Mouse (Mus musculus): ENCODE data around the gene Smoc1. TPM values are rescaled to one million over a fixed set of nuclear protein-coding genes. Genes with fewer than 3 reads are reported as not detected.

Smoc1 gene
- polyA plus RNA-seq, 1 experiment from 2014 or later, result 0.63 TPM

DNA sequence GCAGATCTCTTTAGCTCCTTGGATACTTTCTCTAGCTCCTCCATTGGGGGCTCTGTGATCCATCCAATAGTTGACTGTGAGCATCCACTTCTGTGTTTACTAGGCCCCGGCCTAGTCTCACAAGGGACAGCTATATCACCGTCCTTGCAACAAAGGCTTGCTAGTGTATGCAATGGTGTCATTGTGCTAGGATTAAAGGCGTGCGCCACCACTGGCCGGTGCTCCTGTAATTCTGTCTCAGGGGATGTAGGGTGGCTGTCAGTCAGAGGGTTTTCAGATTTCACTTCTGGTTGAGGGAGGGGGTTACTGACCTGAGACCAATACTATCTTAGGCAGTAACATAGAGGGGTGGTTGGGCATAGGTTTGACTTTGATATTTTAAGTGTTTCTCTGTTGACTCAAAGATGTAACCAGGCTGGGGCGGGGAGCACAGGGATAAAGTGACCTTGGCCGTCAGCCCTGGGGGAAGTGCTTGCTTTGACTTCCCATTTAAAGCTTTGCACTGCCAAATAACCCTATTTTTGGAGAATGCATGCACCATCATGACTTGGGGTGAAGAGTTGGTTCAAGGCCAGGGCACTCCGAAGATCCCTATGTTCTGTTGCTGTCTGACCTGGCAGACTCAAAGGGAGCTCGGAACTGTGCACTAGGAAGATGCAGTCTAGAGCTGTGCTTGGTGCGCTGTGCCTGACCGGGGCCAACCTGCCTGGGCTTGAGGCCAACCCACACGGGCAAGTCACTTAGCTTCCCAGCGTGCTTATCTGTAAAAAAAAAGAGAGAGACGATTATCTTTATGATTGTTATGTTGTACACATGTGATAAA, 80.9 kb downstream of the Smoc1 start:
- no peaks in the 10 kb centered on the region for H3K36me3 ChIP-seq (ENCODE audit: insufficient read depth)
- 69% methylated on average over 14 of the region's 14 CpGs for WGBS
- H3K4me3 ChIP-seq (ENCODE audit: low read depth, low read length), result no peak overlapping the region
- no peak overlapping the region for H3K4me2 ChIP-seq
- H3K27me3 ChIP-seq (ENCODE audit: insufficient read depth, low read length), result no peaks in the 10 kb centered on the region
- ATAC-seq (ENCODE audit: insufficient read depth) (no peak), DNase-seq (no peak)
- peaks cover 7% of the 10 kb centered on the region; the same call in 1 of the 2 replicates for H3K4me1 ChIP-seq (ENCODE audit: insufficient read depth)
- TF ChIP-seq CTCF (IDR thresholded peaks at IDR 0.05; ENCODE audit: low read depth), result no peak
- no peaks in the 10 kb centered on the region for H3K9me3 ChIP-seq (ENCODE audit: low read depth, low read length)
- H3K9ac ChIP-seq, result no peak overlapping the region
- no peak overlapping the region for H3K27ac ChIP-seq (ENCODE audit: low read depth)

DNA sequence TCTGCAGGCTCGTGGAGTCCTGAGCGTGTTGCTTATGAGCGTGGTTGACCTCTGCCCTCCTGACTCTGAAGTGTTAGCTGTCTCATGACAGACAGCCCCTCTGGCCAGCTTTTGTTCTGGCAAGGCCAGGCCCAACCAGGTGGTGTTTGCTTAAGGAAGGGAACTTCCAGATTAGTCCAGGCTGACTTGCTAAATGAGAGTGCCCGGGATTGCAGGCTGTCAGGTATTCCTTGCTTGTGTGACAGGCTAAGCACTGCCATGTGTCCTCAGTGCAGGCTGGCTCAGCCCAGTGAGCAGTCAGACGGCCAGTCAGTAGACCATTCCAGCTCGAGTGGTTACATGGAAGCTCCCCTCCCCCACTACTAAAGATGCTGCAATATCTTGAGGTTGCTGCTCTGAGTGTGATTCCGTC, 82.0 kb downstream of the Smoc1 start:
- peak; percentile 41 for DNase-seq
- WGBS, result 12% methylated on average over 7 of the region's 7 CpGs

DNA sequence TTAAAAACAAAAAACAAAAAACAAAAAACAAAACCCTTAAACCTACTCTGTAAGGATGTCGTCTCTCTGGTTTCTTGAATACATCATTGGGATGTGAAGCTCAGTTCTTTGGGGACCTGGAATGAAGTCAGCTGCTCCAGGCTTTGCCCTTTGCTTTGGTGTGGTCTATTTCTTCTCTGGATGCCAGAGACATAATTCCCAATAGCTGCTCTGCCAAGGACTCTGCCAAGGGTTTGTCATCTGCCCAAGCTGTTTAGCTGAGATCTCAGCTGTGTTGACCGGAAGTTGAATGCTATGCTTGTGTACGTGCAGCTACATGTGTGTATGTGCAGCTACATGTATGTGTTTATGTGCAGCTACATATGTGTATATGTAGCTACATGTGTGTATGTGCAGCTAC, 83.4 kb downstream of the Smoc1 start:
- H3K27ac ChIP-seq (ENCODE audit: low read depth), result no peak overlapping the region
- H3K4me3 ChIP-seq (ENCODE audit: low read depth, low read length), result no peak overlapping the region
- TF ChIP-seq CTCF (IDR thresholded peaks at IDR 0.05; ENCODE audit: low read depth), result no peak
- H3K27me3 ChIP-seq (ENCODE audit: insufficient read depth, low read length), result no peaks in the 10 kb centered on the region
- H3K4me2 ChIP-seq, result no peak overlapping the region
- H3K9me3 ChIP-seq (ENCODE audit: low read depth, low read length), result no peaks in the 10 kb centered on the region
- peaks cover 7% of the 10 kb centered on the region; the same call in 1 of the 2 replicates for H3K4me1 ChIP-seq (ENCODE audit: insufficient read depth)
- H3K36me3 ChIP-seq (ENCODE audit: insufficient read depth), result no peaks in the 10 kb centered on the region
- H3K9ac ChIP-seq, result no peak overlapping the region
- ATAC-seq (ENCODE audit: insufficient read depth) (no peak), DNase-seq (no peak)
- 94% methylated on average over 3 of the region's 3 CpGs for WGBS

More for the DNA sequence above, 82.0 kb downstream of the Smoc1 start:
- TF ChIP-seq CTCF (IDR thresholded peaks at IDR 0.05; ENCODE audit: low read depth), result no peak
- H3K4me2 ChIP-seq, result no peak overlapping the region
- H3K9me3 ChIP-seq (ENCODE audit: low read depth, low read length), result no peaks in the 10 kb centered on the region
- peak; percentile 56; the same call in 1 of the 2 replicates for ATAC-seq (ENCODE audit: insufficient read depth)
- H3K4me3 ChIP-seq (ENCODE audit: low read depth, low read length), result no peak overlapping the region
- H3K27me3 ChIP-seq (ENCODE audit: insufficient read depth, low read length), result no peaks in the 10 kb centered on the region
- H3K4me1 ChIP-seq (ENCODE audit: insufficient read depth), result peaks cover 7% of the 10 kb centered on the region; the same call in 1 of the 2 replicates
- no peaks in the 10 kb centered on the region for H3K36me3 ChIP-seq (ENCODE audit: insufficient read depth)
- H3K27ac ChIP-seq (ENCODE audit: low read depth), result no peak overlapping the region
- no peak overlapping the region for H3K9ac ChIP-seq

DNA sequence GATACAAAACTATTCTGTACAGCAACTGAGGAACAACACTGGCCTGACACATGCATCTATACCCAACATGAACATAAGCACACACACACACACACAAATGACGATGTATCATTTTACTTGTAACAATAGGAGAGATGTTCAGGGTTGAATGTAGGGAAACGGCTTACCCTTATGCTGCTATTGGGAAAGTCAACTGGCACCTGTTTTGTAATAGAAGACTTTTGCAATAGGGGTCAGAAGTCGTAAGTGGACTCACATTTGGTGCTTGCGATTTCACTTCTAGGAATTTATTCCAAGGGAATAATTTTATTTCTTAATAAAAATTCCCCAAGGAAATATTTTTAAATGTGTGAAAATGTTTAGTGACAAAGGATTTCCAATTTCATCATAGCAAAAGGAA, 85.7 kb downstream of the Smoc1 start:
- DNase-seq (no peak), ATAC-seq (ENCODE audit: insufficient read depth) (no peak)
- Histone ChIP-seq H3K4me3 (ENCODE audit: low read depth, low read length) (no peak overlapping the region), H3K9me3 (ENCODE audit: low read depth, low read length) (no peaks in the 10 kb centered on the region), H3K4me1 (ENCODE audit: insufficient read depth) (peaks cover 7% of the 10 kb centered on the region; the same call in 1 of the 2 replicates), H3K27me3 (ENCODE audit: insufficient read depth, low read length) (no peaks in the 10 kb centered on the region), H3K4me2 (no peak overlapping the region), H3K36me3 (ENCODE audit: insufficient read depth) (no peaks in the 10 kb centered on the region), H3K9ac (no peak overlapping the region), H3K27ac (ENCODE audit: low read depth) (no peak overlapping the region)
- TF ChIP-seq CTCF (IDR thresholded peaks at IDR 0.05; ENCODE audit: low read depth), result no peak
- 88% methylated on average over 4 of the region's 4 CpGs for WGBS

DNA sequence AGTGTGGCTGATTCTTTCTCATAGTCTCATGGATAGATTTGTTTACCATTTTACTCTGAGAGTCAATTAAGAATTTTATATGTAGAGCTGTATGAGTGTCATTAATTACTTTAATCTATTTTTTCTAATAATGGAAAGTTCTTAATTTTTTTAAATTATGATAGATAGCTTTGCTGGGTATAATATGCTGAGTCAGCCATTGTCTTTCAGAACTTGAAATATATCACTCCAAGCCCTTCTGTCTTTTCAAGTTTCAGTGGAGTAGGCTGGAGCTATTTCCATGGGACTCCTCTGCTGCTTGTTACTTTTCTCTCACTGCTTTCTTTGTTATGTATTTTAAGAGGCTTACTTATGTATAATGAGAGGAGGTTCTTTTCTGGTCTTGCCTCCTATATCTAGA, 93.7 kb downstream of the Smoc1 start:
- no peak for TF ChIP-seq CTCF (IDR thresholded peaks at IDR 0.05; ENCODE audit: low read depth)
- Histone ChIP-seq H3K9ac (no peak overlapping the region), H3K9me3 (ENCODE audit: low read depth, low read length) (0 out of 2 replicates have a peak, but pooled peaks cover 4% of the 10 kb centered on the region), H3K4me2 (no peak overlapping the region), H3K36me3 (ENCODE audit: insufficient read depth) (no peaks in the 10 kb centered on the region), H3K27me3 (ENCODE audit: insufficient read depth, low read length) (no peaks in the 10 kb centered on the region), H3K4me3 (ENCODE audit: low read depth, low read length) (no peak overlapping the region), H3K27ac (ENCODE audit: low read depth) (no peak overlapping the region), H3K4me1 (ENCODE audit: insufficient read depth) (no peaks in the 10 kb centered on the region)
- ATAC-seq (ENCODE audit: insufficient read depth) (no peak), DNase-seq (no peak)

DNA sequence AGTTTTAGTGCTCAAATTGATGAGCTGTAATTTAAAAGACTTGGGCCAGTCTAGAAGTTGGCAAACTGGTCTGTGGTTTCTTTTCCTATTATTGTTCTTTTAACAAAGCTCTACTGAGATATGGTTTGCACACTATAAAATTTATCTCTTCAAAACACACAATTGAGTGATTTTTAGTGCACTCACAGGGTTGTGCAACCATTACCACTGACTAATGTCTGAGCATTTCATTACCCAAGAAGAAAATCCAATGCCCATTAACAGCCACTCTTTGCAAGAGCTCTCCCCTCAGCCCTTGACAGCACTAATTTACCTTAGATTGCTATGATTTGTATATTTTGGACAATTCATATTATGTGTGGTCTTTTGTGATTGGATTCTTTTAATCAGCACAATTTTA, 97.2 kb downstream of the Smoc1 start:
- no peaks in the 10 kb centered on the region for H3K36me3 ChIP-seq (ENCODE audit: insufficient read depth)
- H3K4me3 ChIP-seq (ENCODE audit: low read depth, low read length), result no peak overlapping the region
- DNase-seq (no peak), ATAC-seq (ENCODE audit: insufficient read depth) (no peak)
- no peak overlapping the region for H3K4me2 ChIP-seq
- H3K9ac ChIP-seq, result no peak overlapping the region
- H3K9me3 ChIP-seq (ENCODE audit: low read depth, low read length), result 0 out of 2 replicates have a peak, but pooled peaks cover 4% of the 10 kb centered on the region
- no peaks in the 10 kb centered on the region for H3K27me3 ChIP-seq (ENCODE audit: insufficient read depth, low read length)
- no peak for TF ChIP-seq CTCF (IDR thresholded peaks at IDR 0.05; ENCODE audit: low read depth)
- H3K4me1 ChIP-seq (ENCODE audit: insufficient read depth), result no peaks in the 10 kb centered on the region
- H3K27ac ChIP-seq (ENCODE audit: low read depth), result no peak overlapping the region

DNA sequence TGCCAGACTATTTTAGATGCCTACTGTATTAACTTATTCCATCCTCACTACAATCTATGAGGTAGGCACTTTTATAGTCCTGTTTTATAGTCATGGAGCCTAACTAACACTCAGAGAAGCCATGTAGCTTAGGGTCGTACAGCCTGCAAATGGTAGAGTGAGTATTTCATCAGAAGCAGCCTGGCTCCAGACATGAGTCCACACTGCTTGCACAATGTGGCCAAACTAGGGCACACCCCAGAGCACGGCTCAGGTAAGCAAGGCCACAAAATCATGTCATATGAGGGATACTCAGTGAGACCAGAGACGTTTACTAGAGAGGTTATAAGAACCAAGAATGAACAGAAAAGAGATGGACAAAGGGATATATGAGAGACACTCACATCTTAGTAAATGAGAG, 100.2 kb downstream of the Smoc1 start:
- Histone ChIP-seq H3K9ac (no peak overlapping the region), H3K4me1 (ENCODE audit: insufficient read depth) (no peaks in the 10 kb centered on the region), H3K36me3 (ENCODE audit: insufficient read depth) (no peaks in the 10 kb centered on the region), H3K4me2 (no peak overlapping the region), H3K4me3 (ENCODE audit: low read depth, low read length) (no peak overlapping the region), H3K27me3 (ENCODE audit: insufficient read depth, low read length) (no peaks in the 10 kb centered on the region), H3K27ac (ENCODE audit: low read depth) (no peak overlapping the region), H3K9me3 (ENCODE audit: low read depth, low read length) (no peaks in the 10 kb centered on the region)
- 85% methylated on average over 3 of the region's 3 CpGs for WGBS
- no peak for TF ChIP-seq CTCF (IDR thresholded peaks at IDR 0.05; ENCODE audit: low read depth)
- DNase-seq, result no peak
- no peak for ATAC-seq (ENCODE audit: insufficient read depth)

All from lung, embryonic 14.5 days (tissue).